Mouse (Mus musculus): ENCODE results near the gene Cacna1c. TPM values are rescaled to one million over a fixed set of nuclear protein-coding genes. Genes with fewer than 3 reads are reported as not detected.

Cacna1c gene
- polyA plus RNA-seq, 1 experiment from 2014 or later: 8.7 TPM

DNA sequence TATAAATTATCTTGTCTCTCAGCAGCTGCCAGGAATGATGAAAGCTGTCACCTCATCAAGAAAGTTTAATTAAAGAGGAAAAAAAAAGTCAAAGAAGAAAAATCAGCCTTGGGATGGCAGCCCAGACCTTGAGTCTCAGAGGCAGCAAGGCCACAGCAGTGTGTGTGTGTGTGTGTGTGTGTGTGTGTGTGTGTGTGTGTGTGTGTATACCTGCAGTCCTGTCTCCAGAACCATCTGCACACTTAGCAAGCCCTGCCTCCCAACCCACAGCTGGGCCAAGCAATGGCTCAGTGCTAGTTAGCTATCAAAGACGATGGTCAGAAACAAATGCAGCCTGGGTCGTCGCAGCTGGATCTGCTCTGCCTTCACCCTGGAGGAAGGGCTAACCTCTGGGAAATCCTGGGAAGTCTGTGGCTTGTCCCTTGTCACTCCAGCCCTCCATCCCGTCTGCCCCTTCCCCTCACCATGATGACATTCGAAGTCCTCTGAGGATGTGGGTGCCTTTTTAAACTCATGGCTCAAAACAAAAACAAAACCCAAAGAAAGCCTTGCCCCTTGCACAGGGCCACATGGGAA lies 378.2 kb downstream of the Cacna1c start:
- no peak overlapping the region for H3K4me3 ChIP-seq (ENCODE audit: low read depth, low read length)
- no peak for DNase-seq (ENCODE audit: low spot score)
- no peak for ATAC-seq (ENCODE audit: insufficient number of reproducible peaks, low FRiP score, low TSS enrichment, low read depth)
- H3K9me3 ChIP-seq (ENCODE audit: control insufficient read depth, low read length): no peaks in the 10 kb centered on the region
- H3K4me1 ChIP-seq (ENCODE audit: control insufficient read depth, insufficient read depth, low read length): no peaks in the 10 kb centered on the region; the same call in 1 of the 2 replicates
- H3K36me3 ChIP-seq (ENCODE audit: control insufficient read depth, insufficient read depth, low read length): no peaks in the 10 kb centered on the region
- H3K27ac ChIP-seq (replicated peaks; ENCODE audit: low read depth, low read length): no peak overlapping the region
- no peak overlapping the region for H3K4me2 ChIP-seq (ENCODE audit: low read depth, severe bottlenecking)
- no peaks in the 10 kb centered on the region for H3K27me3 ChIP-seq (ENCODE audit: control insufficient read depth, insufficient read depth, low read length)
- 59% methylated on average over 5 of the region's 5 CpGs for WGBS
- H3K9ac ChIP-seq (ENCODE audit: low read length): no peak overlapping the region

DNA sequence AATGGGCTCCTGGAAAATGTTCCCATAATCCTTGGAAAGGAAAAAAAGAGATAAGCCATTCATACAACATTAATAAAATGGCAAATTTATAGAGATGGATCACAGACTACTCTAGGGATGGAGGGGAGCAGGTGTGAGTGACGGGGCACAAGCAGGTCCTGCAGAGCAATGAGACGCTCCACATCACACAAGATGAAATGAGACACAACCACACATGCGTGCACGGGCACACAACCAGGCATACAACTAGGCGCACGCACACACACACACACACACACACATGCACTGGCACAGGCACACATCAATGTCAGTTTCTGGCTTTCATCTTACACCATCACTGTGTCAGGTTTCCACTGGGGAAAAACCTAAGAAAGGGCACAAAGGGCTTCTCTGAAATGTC lies 380.0 kb downstream of the Cacna1c start:
- Histone ChIP-seq H3K27ac (replicated peaks; ENCODE audit: low read depth, low read length) (no peak overlapping the region), H3K36me3 (ENCODE audit: control insufficient read depth, insufficient read depth, low read length) (no peaks in the 10 kb centered on the region), H3K4me3 (ENCODE audit: low read depth, low read length) (no peak overlapping the region), H3K9me3 (ENCODE audit: control insufficient read depth, low read length) (no peaks in the 10 kb centered on the region), H3K4me1 (ENCODE audit: control insufficient read depth, insufficient read depth, low read length) (no peaks in the 10 kb centered on the region; the same call in 1 of the 2 replicates), H3K4me2 (ENCODE audit: low read depth, severe bottlenecking) (no peak overlapping the region), H3K9ac (ENCODE audit: low read length) (no peak overlapping the region), H3K27me3 (ENCODE audit: control insufficient read depth, insufficient read depth, low read length) (no peaks in the 10 kb centered on the region)
- no peak for DNase-seq (ENCODE audit: low spot score)
- no peak for ATAC-seq (ENCODE audit: insufficient number of reproducible peaks, low FRiP score, low TSS enrichment, low read depth)
- 92% methylated on average over 6 of the region's 6 CpGs for WGBS

DNA sequence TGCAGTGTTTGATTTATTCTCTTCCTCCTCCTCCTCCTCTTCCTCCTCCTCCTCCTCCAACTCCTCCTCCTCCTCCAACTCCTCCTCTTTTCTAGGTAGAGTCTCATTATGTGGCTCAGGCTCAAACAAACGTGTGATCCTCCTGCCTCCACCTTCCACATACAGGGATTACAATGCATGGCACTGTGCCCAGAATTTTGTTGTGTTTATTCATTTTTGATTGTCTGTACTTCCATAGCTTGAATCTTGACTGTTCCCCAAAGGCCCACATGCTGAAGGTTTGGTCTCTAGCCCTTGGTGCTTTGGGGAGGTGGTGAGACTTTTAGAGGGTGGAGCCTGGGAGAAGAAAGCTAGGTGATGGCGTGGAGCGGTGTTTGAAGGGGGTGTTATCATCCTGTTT lies 383.7 kb downstream of the Cacna1c start:
- Histone ChIP-seq H3K4me3 (ENCODE audit: low read depth, low read length) (no peak overlapping the region), H3K4me1 (ENCODE audit: control insufficient read depth, insufficient read depth, low read length) (no peaks in the 10 kb centered on the region; the same call in 1 of the 2 replicates), H3K9ac (ENCODE audit: low read length) (no peak overlapping the region), H3K4me2 (ENCODE audit: low read depth, severe bottlenecking) (no peak overlapping the region), H3K9me3 (ENCODE audit: control insufficient read depth, low read length) (no peaks in the 10 kb centered on the region), H3K36me3 (ENCODE audit: control insufficient read depth, insufficient read depth, low read length) (no peaks in the 10 kb centered on the region), H3K27ac (replicated peaks; ENCODE audit: low read depth, low read length) (no peak overlapping the region), H3K27me3 (ENCODE audit: control insufficient read depth, insufficient read depth, low read length) (no peaks in the 10 kb centered on the region)
- no peak for ATAC-seq (ENCODE audit: insufficient number of reproducible peaks, low FRiP score, low TSS enrichment, low read depth)
- DNase-seq (ENCODE audit: low spot score): no peak
- WGBS: 75% methylated on average over 3 of the region's 3 CpGs

DNA sequence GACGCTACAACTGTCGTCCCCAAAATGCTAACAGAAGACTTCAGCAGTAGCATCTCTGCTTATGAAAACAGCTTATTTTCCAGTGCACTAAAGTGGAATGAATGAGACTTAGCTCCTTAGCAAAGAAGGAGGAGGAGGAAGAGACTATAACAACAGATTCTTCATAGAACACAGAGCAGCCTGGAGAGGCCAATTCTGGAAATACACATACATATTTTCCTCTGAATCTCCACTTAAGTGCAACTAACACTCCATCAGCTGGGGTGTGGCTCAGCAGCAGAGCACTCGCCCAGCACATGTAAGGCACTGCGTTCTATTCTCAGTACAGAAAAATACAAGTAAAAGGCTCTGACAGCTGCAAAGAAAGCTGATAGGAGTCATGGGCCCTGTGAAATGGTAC lies 384.2 kb downstream of the Cacna1c start:
- Histone ChIP-seq H3K4me2 (ENCODE audit: low read depth, severe bottlenecking) (no peak overlapping the region), H3K9me3 (ENCODE audit: control insufficient read depth, low read length) (no peaks in the 10 kb centered on the region), H3K9ac (ENCODE audit: low read length) (no peak overlapping the region), H3K4me1 (ENCODE audit: control insufficient read depth, insufficient read depth, low read length) (no peaks in the 10 kb centered on the region; the same call in 1 of the 2 replicates), H3K27me3 (ENCODE audit: control insufficient read depth, insufficient read depth, low read length) (no peaks in the 10 kb centered on the region), H3K27ac (replicated peaks; ENCODE audit: low read depth, low read length) (no peak overlapping the region), H3K4me3 (ENCODE audit: low read depth, low read length) (no peak overlapping the region), H3K36me3 (ENCODE audit: control insufficient read depth, insufficient read depth, low read length) (no peaks in the 10 kb centered on the region)
- no peak for DNase-seq (ENCODE audit: low spot score)
- WGBS: 91% methylated on average over 4 of the region's 4 CpGs
- ATAC-seq (ENCODE audit: insufficient number of reproducible peaks, low FRiP score, low TSS enrichment, low read depth): no peak

DNA sequence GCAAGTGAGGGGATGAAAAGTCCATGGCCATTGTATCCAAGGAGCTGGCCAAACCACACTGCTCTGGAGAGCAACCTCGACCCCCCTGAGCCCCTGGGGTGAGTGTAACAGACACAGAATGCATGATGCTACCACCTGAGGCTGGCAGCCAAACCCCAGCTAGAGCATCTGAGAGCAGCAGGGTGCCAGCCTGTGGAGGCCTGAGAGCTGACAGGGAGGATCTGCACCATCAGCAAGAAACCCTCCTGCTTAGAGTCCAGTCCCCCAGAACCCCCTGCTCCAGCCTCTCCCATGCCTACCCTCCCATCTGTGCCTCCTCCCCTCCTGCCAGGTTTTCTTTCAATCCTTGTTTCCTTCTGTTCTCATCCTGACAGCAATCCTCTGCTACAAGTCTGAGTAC lies 385.4 kb downstream of the Cacna1c start:
- no peaks in the 10 kb centered on the region; the same call in 1 of the 2 replicates for H3K4me1 ChIP-seq (ENCODE audit: control insufficient read depth, insufficient read depth, low read length)
- no peak for DNase-seq (ENCODE audit: low spot score)
- no peak overlapping the region for H3K4me3 ChIP-seq (ENCODE audit: low read depth, low read length)
- no peaks in the 10 kb centered on the region for H3K9me3 ChIP-seq (ENCODE audit: control insufficient read depth, low read length)
- ATAC-seq (ENCODE audit: insufficient number of reproducible peaks, low FRiP score, low TSS enrichment, low read depth): no peak
- no peak overlapping the region for H3K27ac ChIP-seq (replicated peaks; ENCODE audit: low read depth, low read length)
- WGBS: 52% methylated on average over 1 of the region's 1 CpGs
- H3K4me2 ChIP-seq (ENCODE audit: low read depth, severe bottlenecking): no peak overlapping the region
- no peaks in the 10 kb centered on the region for H3K36me3 ChIP-seq (ENCODE audit: control insufficient read depth, insufficient read depth, low read length)
- no peak overlapping the region for H3K9ac ChIP-seq (ENCODE audit: low read length)
- H3K27me3 ChIP-seq (ENCODE audit: control insufficient read depth, insufficient read depth, low read length): no peaks in the 10 kb centered on the region

DNA sequence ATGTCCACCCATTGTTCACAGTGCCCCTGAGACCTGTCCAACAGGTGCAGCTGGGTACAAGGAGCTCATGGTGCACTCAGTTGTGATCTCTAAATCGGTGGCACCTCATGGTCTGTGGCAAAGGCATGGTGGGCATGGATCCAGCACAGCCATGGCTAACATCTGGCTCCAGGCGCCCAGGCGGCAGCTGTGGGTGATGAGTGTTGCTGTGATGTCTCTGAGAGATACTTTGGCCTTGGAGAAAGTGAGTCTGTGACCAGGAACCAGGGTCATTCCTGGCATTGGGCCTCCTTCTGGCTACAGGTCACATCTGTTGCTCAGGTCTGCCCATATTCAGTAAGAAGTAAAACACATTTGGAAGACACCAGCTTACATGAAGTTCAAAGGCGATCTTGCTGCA lies 391.1 kb downstream of the Cacna1c start:
- Histone ChIP-seq H3K27ac (replicated peaks; ENCODE audit: low read depth, low read length) (no peak overlapping the region), H3K9me3 (ENCODE audit: control insufficient read depth, low read length) (no peaks in the 10 kb centered on the region), H3K36me3 (ENCODE audit: control insufficient read depth, insufficient read depth, low read length) (no peaks in the 10 kb centered on the region), H3K4me3 (ENCODE audit: low read depth, low read length) (no peak overlapping the region), H3K4me2 (ENCODE audit: low read depth, severe bottlenecking) (no peak overlapping the region), H3K27me3 (ENCODE audit: control insufficient read depth, insufficient read depth, low read length) (no peaks in the 10 kb centered on the region), H3K9ac (ENCODE audit: low read length) (no peak overlapping the region), H3K4me1 (ENCODE audit: control insufficient read depth, insufficient read depth, low read length) (no peaks in the 10 kb centered on the region)
- DNase-seq (ENCODE audit: low spot score): no peak
- WGBS: 89% methylated on average over 4 of the region's 4 CpGs
- no peak for ATAC-seq (ENCODE audit: insufficient number of reproducible peaks, low FRiP score, low TSS enrichment, low read depth)

DNA sequence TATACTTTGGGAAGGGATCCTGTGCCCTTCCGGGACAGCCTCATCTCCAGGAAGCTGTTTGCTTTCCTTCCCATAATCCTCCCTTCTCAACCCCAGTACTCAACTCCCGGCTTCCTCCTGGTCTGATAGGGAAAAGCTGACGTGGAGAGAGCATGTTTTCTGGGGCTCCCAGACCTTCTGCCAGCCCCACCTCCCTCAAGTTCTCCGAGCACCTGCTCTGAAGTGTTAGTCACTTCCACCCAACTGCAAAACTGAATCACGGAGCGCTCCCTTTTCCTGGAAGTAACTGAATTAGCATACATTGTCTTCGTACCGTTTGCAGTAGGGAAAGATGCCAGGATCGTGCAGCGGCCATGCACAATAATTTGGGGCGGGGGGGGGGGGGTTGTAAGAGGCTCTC lies 393.9 kb downstream of the Cacna1c start:
- Histone ChIP-seq H3K4me2 (ENCODE audit: low read depth, severe bottlenecking) (no peak overlapping the region), H3K36me3 (ENCODE audit: control insufficient read depth, insufficient read depth, low read length) (no peaks in the 10 kb centered on the region), H3K27me3 (ENCODE audit: control insufficient read depth, insufficient read depth, low read length) (no peaks in the 10 kb centered on the region), H3K4me1 (ENCODE audit: control insufficient read depth, insufficient read depth, low read length) (no peaks in the 10 kb centered on the region), H3K4me3 (ENCODE audit: low read depth, low read length) (no peak overlapping the region), H3K9ac (ENCODE audit: low read length) (no peak overlapping the region), H3K9me3 (ENCODE audit: control insufficient read depth, low read length) (no peaks in the 10 kb centered on the region), H3K27ac (replicated peaks; ENCODE audit: low read depth, low read length) (no peak overlapping the region)
- DNase-seq (ENCODE audit: low spot score) (no peak), ATAC-seq (ENCODE audit: insufficient number of reproducible peaks, low FRiP score, low TSS enrichment, low read depth) (no peak)
- 80% methylated on average over 11 of the region's 11 CpGs for WGBS

DNA sequence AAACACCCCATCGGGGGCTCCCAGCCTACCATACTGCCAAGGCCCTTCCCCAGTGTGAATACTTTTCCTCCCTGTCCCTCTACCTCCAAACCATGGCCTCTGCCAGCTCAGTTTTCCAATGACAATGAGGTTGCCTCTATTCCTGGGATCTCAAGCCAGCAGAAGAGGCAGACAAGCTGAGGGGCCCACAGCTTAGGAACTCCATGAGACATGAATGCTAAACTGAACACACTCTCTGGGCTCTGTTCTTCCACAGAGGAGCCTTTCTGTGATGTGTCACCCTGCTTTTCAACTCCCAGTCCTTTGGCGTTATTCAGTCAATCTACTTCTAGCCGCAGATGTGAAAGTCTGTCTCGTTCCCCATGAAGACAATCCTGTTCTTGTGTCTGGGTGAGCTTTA lies 399.8 kb downstream of the Cacna1c start:
- WGBS: 94% methylated on average over 4 of the region's 4 CpGs
- no peak overlapping the region for H3K27ac ChIP-seq (replicated peaks; ENCODE audit: low read depth, low read length)
- no peak for ATAC-seq (ENCODE audit: insufficient number of reproducible peaks, low FRiP score, low TSS enrichment, low read depth)

DNA sequence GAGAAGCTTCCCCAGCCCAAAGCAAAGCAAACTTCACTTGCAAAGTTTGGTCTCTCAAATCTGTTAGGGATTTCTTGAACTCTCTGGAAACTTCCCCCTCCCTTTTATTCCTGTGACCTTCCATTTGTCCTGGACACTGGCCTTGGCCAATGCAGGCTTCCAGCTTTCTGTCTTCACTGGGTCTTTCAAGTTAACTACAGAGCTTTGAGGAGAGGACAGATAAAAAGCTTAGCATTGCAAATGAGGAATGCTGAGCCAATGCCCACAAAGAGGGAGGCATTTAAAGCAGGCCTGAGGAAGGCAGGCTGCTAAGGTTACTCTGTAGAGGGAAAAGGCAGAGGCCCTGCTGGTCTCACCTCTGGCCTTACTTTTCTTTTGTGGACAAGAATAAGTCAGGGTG lies 400.5 kb downstream of the Cacna1c start:
- no peaks in the 10 kb centered on the region for H3K4me1 ChIP-seq (ENCODE audit: control insufficient read depth, insufficient read depth, low read length)
- ATAC-seq (ENCODE audit: insufficient number of reproducible peaks, low FRiP score, low TSS enrichment, low read depth) (no peak), DNase-seq (ENCODE audit: low spot score) (no peak)
- no peak overlapping the region for H3K4me2 ChIP-seq (ENCODE audit: low read depth, severe bottlenecking)
- H3K36me3 ChIP-seq (ENCODE audit: control insufficient read depth, insufficient read depth, low read length): no peaks in the 10 kb centered on the region
- H3K27ac ChIP-seq (replicated peaks; ENCODE audit: low read depth, low read length): no peak overlapping the region
- no peak overlapping the region for H3K4me3 ChIP-seq (ENCODE audit: low read depth, low read length)
- H3K9ac ChIP-seq (ENCODE audit: low read length): no peak overlapping the region
- no peaks in the 10 kb centered on the region for H3K27me3 ChIP-seq (ENCODE audit: control insufficient read depth, insufficient read depth, low read length)
- no peaks in the 10 kb centered on the region for H3K9me3 ChIP-seq (ENCODE audit: control insufficient read depth, low read length)

More for the DNA sequence above, 399.8 kb downstream of the Cacna1c start:
- DNase-seq (ENCODE audit: low spot score): no peak
- Histone ChIP-seq H3K36me3 (ENCODE audit: control insufficient read depth, insufficient read depth, low read length) (no peaks in the 10 kb centered on the region), H3K27me3 (ENCODE audit: control insufficient read depth, insufficient read depth, low read length) (no peaks in the 10 kb centered on the region), H3K4me2 (ENCODE audit: low read depth, severe bottlenecking) (no peak overlapping the region), H3K9me3 (ENCODE audit: control insufficient read depth, low read length) (no peaks in the 10 kb centered on the region), H3K4me1 (ENCODE audit: control insufficient read depth, insufficient read depth, low read length) (no peaks in the 10 kb centered on the region), H3K4me3 (ENCODE audit: low read depth, low read length) (no peak overlapping the region), H3K9ac (ENCODE audit: low read length) (no peak overlapping the region)

All from limb, embryonic 11.5 days (tissue).